Mouse (Mus musculus): ENCODE measurements around the gene Gcnt2.

DNA sequence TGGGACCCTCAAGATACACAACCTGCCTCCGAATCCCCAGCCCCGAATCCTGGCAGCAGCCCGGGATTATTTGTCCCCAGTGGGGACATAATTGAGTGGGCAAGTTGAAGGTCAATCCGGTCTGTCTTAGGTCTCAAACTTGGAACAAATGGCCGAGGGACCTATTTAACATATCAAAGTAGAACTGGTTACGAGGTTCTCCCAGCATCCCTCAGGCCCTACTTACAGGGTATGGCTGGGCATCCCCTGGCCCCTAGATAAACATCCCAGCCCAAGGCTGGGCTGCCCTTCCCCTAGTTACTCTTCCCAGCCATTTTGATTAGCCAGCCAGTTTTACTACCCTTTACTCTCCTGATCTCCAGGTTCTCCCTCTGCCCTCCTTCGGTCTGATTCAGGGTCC, 8.3 kb upstream of the Gcnt2 start:
- no peak for TF ChIP-seq TAL1 (IDR thresholded peaks at IDR 0.05; ENCODE audit: low read length)
- no peak for TF ChIP-seq GATA1 (IDR thresholded peaks at IDR 0.05; ENCODE audit: low read length)

Measured in erythroblast, embryonic 14.5 days (primary cell).